Mouse (Mus musculus) E14TG2a.4 (cell line): ENCODE measurements around the gene Osgin1.

Experiments used
- H3K27me3 ChIP-seq: 2 replicates; pipeline ENCODE4 v1.6.1; 2014; ENCODE audit warnings: low read length, control low read depth; ENCODE audit not compliant: insufficient read depth
- H3K36me3 ChIP-seq: 2 replicates; pipeline ENCODE4 v1.6.1; 2014; ENCODE audit warnings: low read length, control low read depth; ENCODE audit not compliant: insufficient read depth
- H3K4me1 ChIP-seq: replicated peaks from 2 replicates; pipeline ENCODE4 v1.6.1; 2014; ENCODE audit warnings: low read depth, low read length, control low read depth
- H3K4me3 ChIP-seq: replicated peaks from 2 replicates; pipeline ENCODE4 v1.5.1; 2014; ENCODE audit warnings: mild to moderate bottlenecking, low read length
- H3K9me3 ChIP-seq: 2 replicates; pipeline ENCODE4 v1.6.1; 2014; ENCODE audit warnings: low read length, control low read depth
- CTCF ChIP-seq: conservative IDR thresholded peaks from 2 replicates; pipeline ENCODE4 v1.5.1; 2014; ENCODE audit warnings: low read length
- NANOG ChIP-seq: IDR thresholded peaks from 2 replicates; pipeline ENCODE4 v1.6.1; 2014; ENCODE audit warnings: borderline replicate concordance, low read length, mixed read lengths
- POU5F1 ChIP-seq: IDR thresholded peaks from 2 replicates; pipeline ENCODE4 v1.6.1; 2014; ENCODE audit warnings: low read length, borderline replicate concordance

The Osgin1 gene

GRCm38 (mm10) chr8:119427634-119428349 is 6.1 kb upstream of the Osgin1 start:
- Histone ChIP-seq H3K9me3 (no peaks in the 10 kb centered on the region), H3K27me3 (peaks cover 25% of the 10 kb centered on the region; the same call in 1 of the 2 replicates), H3K36me3 (no peaks in the 10 kb centered on the region), H3K4me3 (no peak overlapping the region), H3K4me1 (peaks cover 28% of the 10 kb centered on the region)
- TF ChIP-seq POU5F1, result no peak
- no peak for TF ChIP-seq CTCF
- no peak for TF ChIP-seq NANOG

- H3K4me1 ChIP-seq, result peaks cover 23% of the 10 kb centered on the region
- no peak overlapping the region for H3K4me3 ChIP-seq
- H3K27me3 ChIP-seq, result 0 out of 2 replicates have a peak, but pooled peaks cover 25% of the 10 kb centered on the region
- TF ChIP-seq NANOG (no peak), POU5F1 (no peak), CTCF (no peak)
- no peaks in the 10 kb centered on the region for H3K9me3 ChIP-seq
- H3K36me3 ChIP-seq, result no peaks in the 10 kb centered on the region
Measured at GRCm38 (mm10) chr8:119428350-119428740, 5.6 kb upstream of the Osgin1 start.

GRCm38 (mm10) chr8:119428766-119429327 is 5.1 kb upstream of the Osgin1 start:
- Histone ChIP-seq H3K4me1 (peaks cover 19% of the 10 kb centered on the region), H3K27me3 (0 out of 2 replicates have a peak, but pooled peaks cover 25% of the 10 kb centered on the region), H3K36me3 (no peaks in the 10 kb centered on the region), H3K9me3 (no peaks in the 10 kb centered on the region), H3K4me3 (no peak overlapping the region)
- TF ChIP-seq POU5F1 (no peak), CTCF (no peak), NANOG (no peak)

- Histone ChIP-seq H3K9me3 (no peaks in the 10 kb centered on the region), H3K4me3 (no peak overlapping the region), H3K36me3 (no peaks in the 10 kb centered on the region), H3K27me3 (peaks cover 20% of the 10 kb centered on the region; the same call in 1 of the 2 replicates), H3K4me1 (peaks cover 12% of the 10 kb centered on the region)
- TF ChIP-seq NANOG (no peak), CTCF (no peak)
Measured at GRCm38 (mm10) chr8:119429552-119429951, 4.4 kb upstream of the Osgin1 start.

- H3K4me1 ChIP-seq, result peaks cover 9% of the 10 kb centered on the region
- TF ChIP-seq NANOG (no peak), CTCF (no peak), POU5F1 (no peak)
- H3K9me3 ChIP-seq, result no peaks in the 10 kb centered on the region
- no peak overlapping the region for H3K4me3 ChIP-seq
- peaks cover 20% of the 10 kb centered on the region for H3K27me3 ChIP-seq
- no peaks in the 10 kb centered on the region for H3K36me3 ChIP-seq
Measured at GRCm38 (mm10) chr8:119430250-119430649, 3.7 kb upstream of the Osgin1 start.

- Histone ChIP-seq H3K4me1 (peaks cover 9% of the 10 kb centered on the region), H3K4me3 (no peak overlapping the region), H3K36me3 (no peaks in the 10 kb centered on the region), H3K27me3 (peaks cover 23% of the 10 kb centered on the region), H3K9me3 (no peaks in the 10 kb centered on the region)
- TF ChIP-seq POU5F1, result no peak
- TF ChIP-seq NANOG, result no peak
- TF ChIP-seq CTCF, result no peak
Measured at GRCm38 (mm10) chr8:119430690-119431089, 3.2 kb upstream of the Osgin1 start.

- Histone ChIP-seq H3K27me3 (peaks cover 25% of the 10 kb centered on the region), H3K4me3 (no peak overlapping the region), H3K4me1 (peaks cover 21% of the 10 kb centered on the region), H3K9me3 (no peaks in the 10 kb centered on the region), H3K36me3 (no peaks in the 10 kb centered on the region)
- TF ChIP-seq NANOG (no peak), CTCF (no peak), POU5F1 (no peak)
Measured at GRCm38 (mm10) chr8:119432372-119432771, 1.6 kb upstream of the Osgin1 start.

GRCm38 (mm10) chr8:119434569-119434968 is 645 bp downstream of the Osgin1 start:
- H3K4me3 ChIP-seq, result no peak overlapping the region
- H3K4me1 ChIP-seq, result peaks cover 20% of the 10 kb centered on the region
- no peak for TF ChIP-seq NANOG
- H3K27me3 ChIP-seq, result peaks cover 19% of the 10 kb centered on the region
- H3K9me3 ChIP-seq, result no peaks in the 10 kb centered on the region
- H3K36me3 ChIP-seq, result no peaks in the 10 kb centered on the region
